In genomic region chr11:3628999-3629491, GRCm38 (mm10) we compare ENCODE assay signal across 8 mouse cellular contexts. TPM values are rescaled to one million over a fixed set of nuclear protein-coding genes. Genes with fewer than 3 reads are reported as not detected.
A peak's percentile ranks its signal among the peaks of the same experiment; 100 is the strongest.
DNase-seq lines count a peak whose midpoint lies in the region; ATAC-seq and TF ChIP-seq lines count a peak whose summit lies in the region.
"Had no signal": no experiment of that assay in that cellular context is flagged by ENCODE, and none has a peak within 500 bp of the region (broad histone marks: within the 10 kb centered on the region; RNA-seq: fewer than 3 reads in every experiment).

No protein-coding gene starts in this region.

- DNase-seq in lung, adult 2 months = no peak
- peak; percentile 33 for DNase-seq in embryo, embryonic 10.5 days (ENCODE audit: low spot score)
- no peak for DNase-seq in heart, postnatal 0 days (ENCODE audit: low spot score)

- H3K9ac ChIP-seq in lung, embryonic 16.5 days (ENCODE audit: low read length) = peak overlapping the region; percentile 62
- H3K9ac ChIP-seq in heart, postnatal 0 days (replicated peaks; ENCODE audit: low read depth, low read length) = no peak overlapping the region
- H3K9ac ChIP-seq in limb, embryonic 12.5 days (replicated peaks) = peak overlapping the region; percentile 55
- H3K9ac ChIP-seq in neural tube, embryonic 13.5 days = peak overlapping the region; percentile 70

- no peaks in the 10 kb centered on the region for H3K36me3 ChIP-seq in lung, embryonic 16.5 days (ENCODE audit: control insufficient read depth, insufficient read depth, low read length)
- no peaks in the 10 kb centered on the region; the same call in 1 of the 2 replicates for H3K36me3 ChIP-seq in heart, postnatal 0 days (replicated peaks; ENCODE audit: control insufficient read depth, insufficient read depth, low read length)
- no peaks in the 10 kb centered on the region for H3K36me3 ChIP-seq in limb, embryonic 12.5 days
- H3K36me3 ChIP-seq in neural tube, embryonic 13.5 days = no peaks in the 10 kb centered on the region

- no peaks in the 10 kb centered on the region for H3K9me3 ChIP-seq in lung, embryonic 16.5 days (ENCODE audit: control insufficient read depth, low read length)
- peaks cover 13% of the 10 kb centered on the region; the same call in 1 of the 2 replicates for H3K9me3 ChIP-seq in heart, postnatal 0 days (replicated peaks; ENCODE audit: control insufficient read depth, low read length)
- H3K9me3 ChIP-seq in limb, embryonic 12.5 days = peaks cover 12% of the 10 kb centered on the region
- no peaks in the 10 kb centered on the region; the same call in 1 of the 2 replicates for H3K9me3 ChIP-seq in neural tube, embryonic 13.5 days

- ATAC-seq in lung, embryonic 16.5 days (ENCODE audit: low read depth) = peak; percentile 49
- ATAC-seq in heart, postnatal 0 days (ENCODE audit: insufficient read depth, low read depth) = peak; percentile 24; the same call in 1 of the 2 replicates
- no peak for ATAC-seq in limb, embryonic 12.5 days (ENCODE audit: insufficient number of reproducible peaks, insufficient read depth, low FRiP score, low TSS enrichment, low read depth)
- 0 out of 2 replicates have a peak, but pooled peaks have one; percentile 27 for ATAC-seq in neural tube, embryonic 13.5 days (ENCODE audit: low read depth)
- no peak for ATAC-seq in monocyte, adult 5-6 weeks (replicated peaks; ENCODE audit: insufficient number of reproducible peaks, low FRiP score, low TSS enrichment, poor library complexity, severe bottlenecking)

- WGBS in lung, embryonic 16.5 days = under 1% methylated on average over 32 of the region's 32 CpGs
- WGBS in lung, adult 2 months = 3% methylated on average over 32 of the region's 32 CpGs
- 1% methylated on average over 31 of the region's 32 CpGs for WGBS in heart, postnatal 0 days
- WGBS in limb, embryonic 12.5 days = 1% methylated on average over 32 of the region's 32 CpGs
- 2% methylated on average over 32 of the region's 32 CpGs for WGBS in neural tube, embryonic 13.5 days

- no peak for TF ChIP-seq CTCF in lung, adult 2 months (IDR thresholded peaks at IDR 0.05; ENCODE audit: insufficient read depth, low read length)
- no peak for TF ChIP-seq CTCF in heart, postnatal 0 days (IDR thresholded peaks at IDR 0.05; ENCODE audit: low read depth)

- 0 out of 2 replicates have a peak, but pooled peaks cover 3% of the 10 kb centered on the region for H3K4me1 ChIP-seq in lung, embryonic 16.5 days (replicated peaks; ENCODE audit: control insufficient read depth, insufficient read depth, low read length)
- no peaks in the 10 kb centered on the region for H3K4me1 ChIP-seq in lung, adult 2 months (ENCODE audit: control insufficient read depth, insufficient read depth, low read length)
- no peaks in the 10 kb centered on the region for H3K4me1 ChIP-seq in heart, postnatal 0 days (ENCODE audit: control insufficient read depth, insufficient read depth)
- peaks cover 4% of the 10 kb centered on the region; the same call in 1 of the 2 replicates for H3K4me1 ChIP-seq in limb, embryonic 12.5 days (replicated peaks)
- H3K4me1 ChIP-seq in neural tube, embryonic 13.5 days (replicated peaks) = peaks cover 10% of the 10 kb centered on the region

- TF ChIP-seq POLR2A in lung, adult 2 months (IDR thresholded peaks at IDR 0.05; ENCODE audit: borderline replicate concordance, extremely low read depth, low read depth, low read length) = no peak

- H3K27ac ChIP-seq in lung, embryonic 16.5 days (ENCODE audit: low read length) = no peak overlapping the region
- H3K27ac ChIP-seq in heart, postnatal 0 days (ENCODE audit: low read depth) = no peak overlapping the region
- H3K27ac ChIP-seq in limb, embryonic 12.5 days = no peak overlapping the region
- H3K27ac ChIP-seq in neural tube, embryonic 13.5 days (replicated peaks) = no peak overlapping the region
- H3K27ac ChIP-seq: macrophage had no signal

- H3K4me2 ChIP-seq in lung, embryonic 16.5 days (ENCODE audit: low read depth, low read length) = peak overlapping the region; percentile 88
- peak overlapping the region; percentile 80 for H3K4me2 ChIP-seq in heart, postnatal 0 days (ENCODE audit: low read depth, low read length)
- H3K4me2 ChIP-seq in limb, embryonic 12.5 days = peak overlapping the region; percentile 86
- H3K4me2 ChIP-seq in neural tube, embryonic 13.5 days = peak overlapping the region; percentile 86

- peak overlapping the region; percentile 52 for H3K4me3 ChIP-seq in lung, embryonic 16.5 days (ENCODE audit: low read length)
- no peak overlapping the region for H3K4me3 ChIP-seq in lung, adult 2 months (replicated peaks; ENCODE audit: extremely low read depth, low read depth, low read length)
- peak overlapping the region; percentile 50 for H3K4me3 ChIP-seq in heart, postnatal 0 days (ENCODE audit: low read depth, low read length)
- peak overlapping the region; percentile 47 for H3K4me3 ChIP-seq in limb, embryonic 12.5 days (replicated peaks)
- H3K4me3 ChIP-seq in neural tube, embryonic 13.5 days = peak overlapping the region; percentile 43

- peaks cover 6% of the 10 kb centered on the region; the same call in 1 of the 2 replicates for H3K27me3 ChIP-seq in lung, embryonic 16.5 days (ENCODE audit: control insufficient read depth, insufficient read depth, low read depth, low read length)
- H3K27me3 ChIP-seq in heart, postnatal 0 days (ENCODE audit: control insufficient read depth, insufficient read depth, low read length) = 0 out of 2 replicates have a peak, but pooled peaks cover 9% of the 10 kb centered on the region
- H3K27me3 ChIP-seq in limb, embryonic 12.5 days = peaks cover 17% of the 10 kb centered on the region
- peaks cover 26% of the 10 kb centered on the region for H3K27me3 ChIP-seq in neural tube, embryonic 13.5 days

- TF ChIP-seq EP300 in heart, postnatal 0 days (IDR thresholded peaks at IDR 0.05; ENCODE audit: low read depth) = no peak

RNA-seq across cellular contexts. Expression of gene Morc2a, which starts 19.9 kb away (rescaled TPM):
- 26.5 and 27.0 TPM in 2 replicates for polyA plus RNA-seq in lung, embryonic 16.5 days (2015; fragmentation: Nextera tagmentation; extraction: Ambion mirVana)
- polyA plus RNA-seq in lung, adult 2 months (2012; rRNA removed) = 7.9 and 11.1 TPM in 2 replicates
- 12.8 and 21.3 TPM in 2 replicates for total RNA-seq in heart, postnatal 0 days (2014; rRNA removed; ENCODE audit: low replicate concordance)
- 7.9 and 9.5 TPM in 2 replicates for polyA plus RNA-seq in heart, postnatal 0 days (2015; fragmentation: Nextera tagmentation; extraction: Ambion mirVana)
- polyA plus RNA-seq in limb, embryonic 12.5 days (2016; fragmentation: Nextera tagmentation; extraction: Ambion mirVana) = 50.5 and 54.0 TPM in 2 replicates
- 34.8 and 39.8 TPM in 2 replicates for polyA plus RNA-seq in neural tube, embryonic 13.5 days (2015; fragmentation: Nextera tagmentation; extraction: Ambion mirVana)
- 15.7 to 32.7 TPM (median 21.7 TPM) in 3 replicates for total RNA-seq in monocyte, adult 5-6 weeks (2017)

Comparison
In these comparisons a context has a peak if more than half of its experiments do, and no peak if none do; other contexts are left out.
1. ATAC-seq: peak in lung, embryonic 16.5 days (single experiment), heart, postnatal 0 days (single experiment) and neural tube, embryonic 13.5 days (single experiment); none in limb, embryonic 12.5 days (single experiment) and monocyte, adult 5-6 weeks (single experiment).
2. Peak in every context shown above with its lines, with median percentiles within 50 percentile points of each other: H3K4me2 ChIP-seq.